Mouse (Mus musculus): ENCODE measurements at regions not wholly inside any gene's neighbourhood (a gene's known extent, or its start where the extent isn't known, plus 50 kb on each side); places are given as distances from the start of the nearest gene placed in this dataset.

DNA sequence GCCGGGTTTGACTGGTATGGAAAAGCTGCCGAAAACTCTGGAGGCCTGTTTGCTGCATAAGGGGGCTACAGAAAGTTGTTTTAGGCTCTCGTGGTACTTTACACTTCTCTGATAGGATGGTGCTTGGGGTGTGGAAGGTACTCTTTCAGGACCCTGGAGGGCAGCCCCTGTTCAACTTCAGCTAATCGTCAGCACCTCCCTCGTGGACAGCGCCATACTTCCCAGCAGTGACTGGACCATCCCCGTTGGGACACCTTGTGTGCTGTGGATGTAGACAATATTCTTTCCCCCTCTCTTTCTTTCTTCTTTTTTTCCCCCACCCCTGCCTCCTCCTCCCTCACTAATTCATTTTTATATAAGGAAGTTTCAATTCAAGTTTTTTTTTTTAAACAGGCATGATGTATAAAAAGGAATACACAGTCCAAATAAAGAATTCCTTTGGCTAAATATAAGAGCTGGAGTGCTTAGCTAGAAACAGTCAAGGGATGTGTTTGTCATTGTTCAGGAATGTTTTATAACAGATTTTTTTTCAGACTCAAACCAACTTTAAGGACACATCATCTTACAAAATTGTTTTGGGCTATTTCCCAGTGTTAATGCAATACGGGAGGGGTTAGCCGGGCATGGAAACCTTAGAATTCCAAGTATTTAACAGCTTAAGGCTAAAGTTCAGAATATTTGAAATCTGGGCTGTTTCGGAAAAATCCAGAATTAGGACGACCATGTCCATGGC is 66.2 kb upstream of the Ampd3 start:
- Histone ChIP-seq H3K9me3 (no peaks in the 10 kb centered on the region), H3K27me3 (replicated peaks) (peaks cover 15% of the 10 kb centered on the region), H3K36me3 (replicated peaks; ENCODE audit: low read length) (no peaks in the 10 kb centered on the region), H3K4me1 (no peaks in the 10 kb centered on the region), H3K4me3 (replicated peaks) (no peak overlapping the region)
- no peak for TF ChIP-seq FLI1 (IDR thresholded peaks at IDR 0.05; ENCODE audit: low read length)
- TF ChIP-seq GATA1 (IDR thresholded peaks at IDR 0.05; ENCODE audit: borderline replicate concordance, low read length), result no peak

DNA sequence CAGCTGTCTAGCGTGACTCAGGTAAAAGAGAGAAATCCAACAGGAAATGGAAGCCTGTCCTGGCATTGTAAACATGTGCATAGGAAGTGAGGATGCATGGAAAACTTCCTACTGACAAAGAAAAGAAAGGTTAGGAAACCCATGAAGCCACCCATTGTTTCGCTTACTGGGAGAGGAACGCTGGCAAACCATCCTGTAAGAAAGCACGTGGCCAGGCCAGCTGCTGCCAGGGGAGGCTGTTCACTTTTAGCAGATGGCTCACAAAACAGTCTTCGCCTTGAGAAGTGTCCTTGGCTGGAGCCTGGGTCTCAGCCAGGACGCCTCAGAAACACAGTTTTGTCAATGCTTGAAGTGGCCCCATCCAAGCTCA is 65.6 kb upstream of the Ampd3 start:
- no peaks in the 10 kb centered on the region for H3K9me3 ChIP-seq
- H3K36me3 ChIP-seq (replicated peaks; ENCODE audit: low read length), result no peaks in the 10 kb centered on the region
- H3K27me3 ChIP-seq (replicated peaks), result peaks cover 19% of the 10 kb centered on the region
- TF ChIP-seq GATA1 (IDR thresholded peaks at IDR 0.05; ENCODE audit: borderline replicate concordance, low read length) (no peak), FLI1 (IDR thresholded peaks at IDR 0.05; ENCODE audit: low read length) (no peak)
- no peak overlapping the region for H3K4me3 ChIP-seq (replicated peaks)
- no peaks in the 10 kb centered on the region for H3K4me1 ChIP-seq

DNA sequence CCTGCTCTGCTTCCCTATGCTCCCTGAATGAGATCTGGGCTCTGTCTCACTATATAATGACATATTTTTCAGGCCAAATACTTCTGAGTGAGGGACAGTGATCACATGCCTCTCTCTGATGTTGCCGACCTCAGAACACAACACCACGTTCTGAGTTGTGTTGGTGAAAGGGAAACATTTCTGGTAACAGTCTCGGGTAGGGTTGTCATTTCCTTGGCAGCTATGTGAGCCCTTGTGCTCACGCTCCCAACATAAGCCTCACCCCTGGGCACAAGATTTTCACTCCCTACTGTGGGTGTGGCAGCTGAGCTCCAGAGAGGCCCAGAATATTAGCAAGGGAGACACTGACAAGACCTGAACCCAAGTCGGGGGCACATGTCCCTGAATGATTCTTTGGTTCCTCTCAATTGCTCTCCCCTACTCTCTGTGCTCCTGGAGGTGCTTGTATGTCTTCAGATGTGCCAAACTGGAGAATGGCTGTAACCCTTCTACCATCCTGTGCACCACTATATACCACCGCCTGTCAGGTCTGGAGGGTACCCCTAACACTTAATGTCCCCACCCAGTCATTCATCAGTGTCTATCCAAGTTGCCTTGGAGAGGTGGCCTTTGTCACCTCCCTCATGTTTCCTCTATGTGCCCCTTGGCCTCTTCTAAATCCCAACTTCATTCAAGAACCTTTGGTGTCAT is 62.5 kb upstream of the Ampd3 start:
- Histone ChIP-seq H3K4me3 (replicated peaks) (no peak overlapping the region), H3K27me3 (replicated peaks) (peaks cover 22% of the 10 kb centered on the region), H3K36me3 (replicated peaks; ENCODE audit: low read length) (no peaks in the 10 kb centered on the region)

DNA sequence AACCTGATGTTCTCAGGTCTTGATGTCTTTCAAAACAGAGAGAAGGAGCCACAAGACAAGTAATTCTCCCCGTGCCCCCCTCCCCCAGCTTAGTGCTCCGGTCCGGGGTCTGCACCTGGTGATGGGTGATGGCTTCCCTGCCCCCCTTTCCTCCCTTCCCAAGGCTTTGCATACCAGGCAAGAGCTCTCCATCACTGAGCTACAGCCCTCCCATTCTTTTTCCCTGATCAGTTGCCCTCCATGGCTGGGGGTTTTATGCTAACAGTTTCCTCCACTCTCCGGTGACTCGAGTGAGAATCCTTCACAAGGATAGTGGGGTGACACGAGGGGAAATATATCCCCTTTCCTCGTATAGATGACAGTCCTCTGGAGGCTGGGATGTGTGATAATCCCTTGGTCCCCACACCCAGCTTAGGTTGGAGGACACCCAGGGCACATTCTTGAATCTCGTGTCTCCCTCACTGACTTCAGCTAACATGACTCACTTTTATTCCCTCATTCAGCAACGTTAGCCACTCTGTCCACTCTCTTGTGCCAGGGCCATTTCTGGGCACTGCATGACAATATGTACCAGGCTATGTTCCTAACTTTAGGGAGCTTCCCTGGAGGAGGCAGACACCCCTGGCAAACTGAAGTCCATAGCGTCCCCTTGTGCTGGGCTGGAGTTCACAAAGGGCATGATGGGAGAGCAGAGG is 61.9 kb upstream of the Ampd3 start:
- Histone ChIP-seq H3K4me3 (replicated peaks) (no peak overlapping the region), H3K4me1 (no peaks in the 10 kb centered on the region), H3K9me3 (peaks cover 27% of the 10 kb centered on the region), H3K36me3 (replicated peaks; ENCODE audit: low read length) (no peaks in the 10 kb centered on the region), H3K27me3 (replicated peaks) (peaks cover 22% of the 10 kb centered on the region)
- no peak for TF ChIP-seq GATA1 (IDR thresholded peaks at IDR 0.05; ENCODE audit: borderline replicate concordance, low read length)
- no peak for TF ChIP-seq FLI1 (IDR thresholded peaks at IDR 0.05; ENCODE audit: low read length)

More for the DNA sequence above, 62.5 kb upstream of the Ampd3 start:
- H3K9me3 ChIP-seq, result peaks cover 21% of the 10 kb centered on the region
- no peaks in the 10 kb centered on the region for H3K4me1 ChIP-seq
- TF ChIP-seq FLI1 (IDR thresholded peaks at IDR 0.05; ENCODE audit: low read length), result no peak

DNA sequence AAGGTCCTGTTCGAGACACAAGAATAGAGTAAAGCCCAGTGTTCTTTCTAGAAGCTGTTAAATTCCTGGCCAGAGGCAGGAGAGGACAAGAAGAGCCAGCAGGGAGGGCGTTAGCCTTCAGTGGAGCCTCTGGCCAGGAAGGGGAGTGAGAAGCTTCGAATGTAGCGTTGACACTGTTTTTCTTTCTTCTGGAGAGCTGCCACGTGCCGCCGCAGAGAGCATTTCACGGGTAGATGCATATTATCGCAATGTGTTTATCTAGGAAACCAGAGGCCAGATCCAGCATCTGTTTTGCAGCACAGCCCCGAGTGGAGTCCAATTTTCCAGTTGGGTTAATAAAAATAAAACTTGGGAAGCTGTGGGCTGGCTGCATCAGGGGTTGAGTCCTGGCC is 61.3 kb upstream of the Ampd3 start:
- H3K4me1 ChIP-seq, result no peaks in the 10 kb centered on the region
- no peaks in the 10 kb centered on the region for H3K36me3 ChIP-seq (replicated peaks; ENCODE audit: low read length)
- H3K9me3 ChIP-seq, result peaks cover 32% of the 10 kb centered on the region
- H3K4me3 ChIP-seq (replicated peaks), result no peak overlapping the region
- peaks cover 22% of the 10 kb centered on the region for H3K27me3 ChIP-seq (replicated peaks)
- TF ChIP-seq FLI1 (IDR thresholded peaks at IDR 0.05; ENCODE audit: low read length), result no peak
- no peak for TF ChIP-seq GATA1 (IDR thresholded peaks at IDR 0.05; ENCODE audit: borderline replicate concordance, low read length)

DNA sequence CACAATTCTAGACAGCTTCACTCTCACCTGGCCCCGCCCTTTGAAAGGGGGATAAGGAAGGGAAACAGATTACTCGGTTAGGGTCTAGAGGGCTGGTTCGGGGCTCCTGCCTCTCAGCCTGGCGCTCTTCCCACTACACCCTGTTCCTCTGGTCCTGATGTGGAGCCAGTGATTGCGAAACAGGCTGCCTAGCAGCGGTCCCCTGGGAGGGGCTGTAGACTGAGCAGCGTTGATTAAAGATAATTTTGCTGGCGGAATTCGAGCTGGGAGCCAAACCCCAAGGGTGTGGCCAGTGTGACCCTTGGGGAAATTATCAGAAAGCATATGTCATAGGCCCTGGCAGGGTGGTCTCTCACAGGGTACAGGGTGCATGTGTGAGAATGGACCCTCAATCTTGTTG is 59.9 kb upstream of the Ampd3 start:
- no peaks in the 10 kb centered on the region for H3K36me3 ChIP-seq (replicated peaks; ENCODE audit: low read length)
- no peak overlapping the region for H3K4me3 ChIP-seq (replicated peaks)
- no peak for TF ChIP-seq FLI1 (IDR thresholded peaks at IDR 0.05; ENCODE audit: low read length)
- no peak for TF ChIP-seq GATA1 (IDR thresholded peaks at IDR 0.05; ENCODE audit: borderline replicate concordance, low read length)
- no peaks in the 10 kb centered on the region for H3K4me1 ChIP-seq
- peaks cover 46% of the 10 kb centered on the region for H3K9me3 ChIP-seq
- peaks cover 22% of the 10 kb centered on the region for H3K27me3 ChIP-seq (replicated peaks)

DNA sequence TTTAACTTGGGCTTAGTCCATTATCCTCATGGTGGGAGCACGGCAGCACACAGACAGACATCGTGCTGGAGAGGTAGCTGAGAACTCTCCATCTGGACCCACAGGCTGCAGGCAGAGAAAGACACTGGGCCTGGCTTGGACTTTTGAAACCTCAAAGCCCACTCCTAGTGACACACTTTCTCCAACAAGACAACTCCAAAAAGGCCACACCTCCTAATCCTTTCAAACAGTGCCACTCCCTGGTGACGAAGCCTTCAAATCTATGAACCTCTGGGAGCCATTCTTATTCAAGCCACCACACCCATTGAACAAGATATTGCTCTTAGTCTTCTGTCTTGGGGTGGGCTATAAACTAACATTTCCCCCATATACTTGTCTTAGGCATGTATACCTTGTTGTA is 59.2 kb upstream of the Ampd3 start:
- peaks cover 51% of the 10 kb centered on the region for H3K9me3 ChIP-seq
- H3K4me1 ChIP-seq, result no peaks in the 10 kb centered on the region
- TF ChIP-seq GATA1 (IDR thresholded peaks at IDR 0.05; ENCODE audit: borderline replicate concordance, low read length), result no peak
- H3K4me3 ChIP-seq (replicated peaks), result no peak overlapping the region
- no peaks in the 10 kb centered on the region for H3K36me3 ChIP-seq (replicated peaks; ENCODE audit: low read length)
- peaks cover 22% of the 10 kb centered on the region for H3K27me3 ChIP-seq (replicated peaks)

DNA sequence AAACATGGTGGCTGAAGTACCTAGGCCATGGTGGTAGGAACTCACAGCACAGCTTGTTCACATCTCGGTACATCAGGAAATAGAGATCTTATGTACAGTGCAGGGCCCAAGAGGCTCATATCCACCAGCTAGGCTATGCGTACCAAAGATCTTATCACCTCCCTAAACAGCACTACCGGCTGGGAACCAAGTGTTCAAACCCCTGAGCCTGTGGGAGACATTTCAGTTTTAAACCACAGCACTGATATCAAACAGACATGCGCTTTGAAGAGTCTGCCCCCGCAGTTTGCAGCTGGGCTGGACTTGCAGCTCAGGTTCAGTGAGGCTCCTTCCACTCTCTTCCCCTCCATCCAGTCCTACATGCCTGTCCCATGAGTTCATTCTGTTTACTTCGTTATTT is 58.4 kb upstream of the Ampd3 start:
- H3K27me3 ChIP-seq (replicated peaks), result peaks cover 23% of the 10 kb centered on the region
- TF ChIP-seq FLI1 (IDR thresholded peaks at IDR 0.05; ENCODE audit: low read length), result no peak
- no peak for TF ChIP-seq GATA1 (IDR thresholded peaks at IDR 0.05; ENCODE audit: borderline replicate concordance, low read length)
- no peak overlapping the region for H3K4me3 ChIP-seq (replicated peaks)

DNA sequence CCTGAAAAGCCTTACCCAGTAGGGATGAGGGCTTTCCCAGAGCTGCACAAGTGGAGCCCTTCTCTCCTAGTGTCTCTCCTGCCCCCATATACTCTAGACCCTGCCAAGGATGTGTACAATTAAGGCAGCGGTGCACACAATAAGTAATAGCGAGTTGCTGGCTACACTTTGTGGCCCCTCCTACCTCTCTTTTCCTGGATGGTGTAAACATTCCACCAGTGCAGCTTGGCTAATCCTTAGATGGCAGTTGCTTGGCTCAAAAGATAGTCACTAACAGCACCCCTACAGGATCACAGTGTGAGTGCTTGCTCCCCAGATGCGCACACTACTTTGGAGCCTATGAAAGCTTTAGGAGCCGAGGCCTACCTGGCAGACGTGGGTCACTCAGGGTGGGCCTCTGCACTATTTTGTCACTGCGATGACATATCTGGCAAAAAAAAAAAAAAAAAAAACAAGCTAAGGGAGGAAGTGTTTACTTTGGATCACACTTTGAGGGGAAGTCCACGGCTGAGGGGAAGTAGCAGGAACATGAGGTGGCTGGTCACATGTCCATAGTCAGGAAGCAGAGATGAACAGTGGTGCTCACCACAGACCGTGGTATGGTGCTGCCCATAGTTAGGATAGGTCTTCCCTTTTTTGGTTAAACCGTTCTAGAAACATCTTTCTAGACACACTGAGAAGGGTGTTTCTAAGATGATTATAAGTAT is 57.6 kb upstream of the Ampd3 start:
- H3K9me3 ChIP-seq, result peaks cover 51% of the 10 kb centered on the region
- H3K27me3 ChIP-seq (replicated peaks), result peaks cover 25% of the 10 kb centered on the region
- H3K4me1 ChIP-seq, result no peaks in the 10 kb centered on the region
- TF ChIP-seq FLI1 (IDR thresholded peaks at IDR 0.05; ENCODE audit: low read length) (no peak), GATA1 (IDR thresholded peaks at IDR 0.05; ENCODE audit: borderline replicate concordance, low read length) (no peak)
- H3K4me3 ChIP-seq (replicated peaks), result peak overlapping the region; percentile 42
- H3K36me3 ChIP-seq (replicated peaks; ENCODE audit: low read length), result no peaks in the 10 kb centered on the region

More for the DNA sequence above, 58.4 kb upstream of the Ampd3 start:
- Histone ChIP-seq H3K36me3 (replicated peaks; ENCODE audit: low read length) (no peaks in the 10 kb centered on the region), H3K9me3 (peaks cover 51% of the 10 kb centered on the region), H3K4me1 (no peaks in the 10 kb centered on the region)

Data from megakaryocyte, embryonic 14.5 days (primary cell).